ENCODE assay signal across 23 mouse cellular contexts in the genomic region with DNA sequence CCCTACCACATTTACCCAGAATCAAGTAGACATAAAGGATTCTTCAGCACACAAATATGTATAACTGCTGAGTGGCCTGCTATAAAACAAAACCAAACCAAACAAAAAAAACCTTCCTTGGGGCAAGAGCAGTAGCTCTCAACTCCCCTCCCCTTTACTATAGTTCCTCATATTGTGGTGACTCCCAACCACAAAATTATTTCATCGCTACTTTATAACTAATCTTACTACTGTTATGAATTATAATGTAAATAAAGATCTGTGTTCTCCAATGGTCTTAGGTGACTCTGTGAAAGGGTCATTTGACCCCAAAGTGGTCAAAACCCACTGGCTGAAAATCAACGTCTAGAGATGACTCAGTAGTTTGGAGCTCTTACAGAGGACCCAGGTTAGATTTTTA. TPM values are rescaled to one million over a fixed set of nuclear protein-coding genes. Genes with fewer than 3 reads are reported as not detected.
DNase-seq lines count a peak whose midpoint lies in the region; ATAC-seq lines count a peak whose summit lies in the region.
"Had no signal": no experiment of that assay in that cellular context is flagged by ENCODE, and none has a peak within 500 bp of the region (broad histone marks: within the 10 kb centered on the region; RNA-seq: fewer than 3 reads in every experiment).

No protein-coding gene starts in this region.

- ATAC-seq in hematopoietic stem cell, adult 5-6 weeks (replicated peaks in 1 of 2; ENCODE audit: insufficient read depth in 1 of 2, low FRiP score in 2 of 2, low TSS enrichment in 1 of 2, low read depth in 1 of 2, poor library complexity in 2 of 2, severe bottlenecking in 2 of 2), result peak; percentile 59 to 66; a peak in 3 of 4 replicates
- ATAC-seq in monocyte, adult 5-6 weeks (replicated peaks; ENCODE audit: insufficient number of reproducible peaks, low FRiP score, low TSS enrichment, poor library complexity, severe bottlenecking), result peak; percentile 72
- ATAC-seq: forebrain, postnatal 0 days; hindbrain, embryonic 16.5 days; inflammation-experienced regulatory T-cells, adult 6 months had no signal

- H3K27ac ChIP-seq in embryonic facial prominence, embryonic 10.5 days (replicated peaks), result no peak overlapping the region
- H3K27ac ChIP-seq: embryonic facial prominence, embryonic 12.5 days; gastrocnemius, adult 2 months; heart, adult 2 months; heart, embryonic 13.5 days; hindbrain, embryonic 12.5 days had no signal

- 82% methylated on average over 2 of the region's 2 CpGs for WGBS in embryonic facial prominence, embryonic 10.5 days

- H3K36me3 ChIP-seq in embryonic facial prominence, embryonic 10.5 days (replicated peaks), result peaks cover 9% of the 10 kb centered on the region
- H3K36me3 ChIP-seq: embryonic facial prominence, embryonic 12.5 days; heart, embryonic 13.5 days had no signal

- H3K9me3 ChIP-seq in embryonic facial prominence, embryonic 10.5 days, result 0 out of 2 replicates have a peak, but pooled peaks cover 4% of the 10 kb centered on the region
- H3K9me3 ChIP-seq: embryonic facial prominence, embryonic 12.5 days; heart, embryonic 13.5 days; hindbrain, embryonic 12.5 days had no signal

- no peaks in the 10 kb centered on the region for H3K27me3 ChIP-seq in embryonic facial prominence, embryonic 10.5 days (replicated peaks; ENCODE audit: low read depth, poor library complexity, severe bottlenecking)
- H3K27me3 ChIP-seq: embryonic facial prominence, embryonic 12.5 days; heart, embryonic 13.5 days; hindbrain, embryonic 12.5 days had no signal

- peak; percentile 80 for DNase-seq in 416B (ENCODE audit: low read depth)
- peak; percentile 57 for DNase-seq in MEL-GATA-1-ER (ENCODE audit: extremely low read depth, low read depth)
- DNase-seq in embryonic facial prominence, embryonic 10.5 days (ENCODE audit: low spot score), result no peak
- no peak for DNase-seq in adrenal gland, adult 8-10 months
- DNase-seq in adrenal gland, postnatal 10 days, result no peak
- no peak for DNase-seq in testis, postnatal 14 days (ENCODE audit: low spot score)
- DNase-seq: adrenal gland, postnatal 25 days; cerebellum, adult 2 months; cerebellum, postnatal 10 days; embryo, embryonic 11 days; forebrain, postnatal 0 days; gastrocnemius, adult 2 months; gastrocnemius, postnatal 25 days; heart, adult 2 months; heart, postnatal 36 days; kidney, adult 11 months had no signal

- H3K4me3 ChIP-seq in embryonic facial prominence, embryonic 10.5 days, result no peak overlapping the region
- H3K4me3 ChIP-seq: embryonic facial prominence, embryonic 12.5 days; gastrocnemius, adult 2 months; heart, adult 2 months; heart, embryonic 13.5 days; hindbrain, embryonic 12.5 days had no signal

- H3K4me1 ChIP-seq in embryonic facial prominence, embryonic 10.5 days, result peaks cover 26% of the 10 kb centered on the region

RNA-seq across cellular contexts. Expression of a gene that starts 15.9 kb away (rescaled TPM):
- total RNA-seq in hematopoietic stem cell, adult 5-6 weeks (2017), result 48.0 and 49.4 TPM in 2 replicates
- 48.5 to 62.6 TPM (median 52.8 TPM) in 3 replicates for total RNA-seq in monocyte, adult 5-6 weeks (2017)
- 96.1 and 96.8 TPM in 2 replicates for polyA plus RNA-seq in embryonic facial prominence, embryonic 10.5 days (2016; fragmentation: Nextera tagmentation; extraction: Ambion mirVana)
- total RNA-seq in adrenal gland, adult 8-10 months (2022), result 10 to 100 TPM; 66.1 to 83.6 (median 74.3) TPM
- 10 to 100 TPM; 62.2 to 67.7 TPM for total RNA-seq in adrenal gland, postnatal 10 days (2021)

RNA-seq across cellular contexts. Expression of a gene that starts 34.8 kb away (rescaled TPM):
- total RNA-seq in hematopoietic stem cell, adult 5-6 weeks (2017), result 89.6 and 120 TPM in 2 replicates
- total RNA-seq in monocyte, adult 5-6 weeks (2017), result 80.0 to 90.5 TPM (median 85.6 TPM) in 3 replicates
- polyA plus RNA-seq in embryonic facial prominence, embryonic 10.5 days (2016; fragmentation: Nextera tagmentation; extraction: Ambion mirVana), result 69.0 and 69.9 TPM in 2 replicates
- total RNA-seq in adrenal gland, adult 8-10 months (2022), result 10 to 100 TPM; 29.3 to 40.7 (median 34.2) TPM
- total RNA-seq in adrenal gland, postnatal 10 days (2021), result 10 to 100 TPM; 32.1 to 34.6 TPM

Comparison
In these comparisons a context has a peak if more than half of its experiments do, and no peak if none do; other contexts are left out.
1. DNase-seq: peak in 416B (single experiment) and MEL-GATA-1-ER (single experiment); none in embryonic facial prominence, embryonic 10.5 days (single experiment), adrenal gland, adult 8-10 months (single experiment), adrenal gland, postnatal 10 days (single experiment) and testis, postnatal 14 days (single experiment).